Mouse (Mus musculus) embryonic facial prominence, embryonic 15.5 days (tissue): ENCODE results near the gene Mgst1. TPM values are rescaled to one million over a fixed set of nuclear protein-coding genes. Genes with fewer than 3 reads are reported as not detected.

ENCODE experiments used
- ATAC-seq: fragments of 200-750 bp; cut with Nextera tagmentation; 2 replicates; pipeline ENCODE4 v1.8.0; 2017; ENCODE audit warnings: low read depth, moderate TSS enrichment; ENCODE audit not compliant: insufficient number of reproducible peaks, low FRiP score, low TSS enrichment
- H3K27ac ChIP-seq: fragments of 300-500 bp; sonication (generic); replicated peaks from 2 replicates; pipeline ENCODE4 v1.5.1; 2015; ENCODE audit warnings: mild to moderate bottlenecking, inconsistent platforms
- H3K27me3 ChIP-seq: fragments of 300-500 bp; sonication (generic); 2 replicates; pipeline ENCODE4 v1.6.1; 2015; ENCODE audit warnings: inconsistent platforms
- H3K36me3 ChIP-seq: fragments of 300-500 bp; sonication (generic); 2 replicates; pipeline ENCODE4 v1.6.1; 2015; ENCODE audit warnings: mild to moderate bottlenecking, inconsistent platforms
- H3K4me1 ChIP-seq: fragments of 300-500 bp; sonication (generic); 2 replicates; pipeline ENCODE4 v1.6.1; 2015; ENCODE audit warnings: inconsistent platforms
- H3K4me2 ChIP-seq: fragments of 300-500 bp; sonication (generic); replicated peaks from 2 replicates; pipeline ENCODE4 v1.6.1; 2015; ENCODE audit warnings: mild to moderate bottlenecking, inconsistent platforms
- H3K4me3 ChIP-seq: fragments of 300-500 bp; sonication (generic); replicated peaks from 2 replicates; pipeline ENCODE4 v1.5.1; 2015; ENCODE audit warnings: mild to moderate bottlenecking, inconsistent platforms
- H3K9ac ChIP-seq: fragments of 300-500 bp; sonication (generic); 2 replicates; pipeline ENCODE4 v1.6.1; 2015; ENCODE audit warnings: inconsistent platforms
- H3K9me3 ChIP-seq: fragments of 300-500 bp; sonication (generic); replicated peaks from 2 replicates; pipeline ENCODE4 v1.6.1; 2016; ENCODE audit warnings: inconsistent platforms
- WGBS: fragments of 180-500 bp; shearing (Covaris S2); methylation state at CpG from one replicate; pipeline ENCODE4 v1.1.7; 2015; 5-methylcytosine and 5-hydroxymethylcytosine counted together
- polyA plus RNA-seq: library from polyadenylated mRNA; unstranded; fragments of >200 nt; fragmentation: Nextera tagmentation; extraction: Ambion mirVana; gene quantifications from 2 replicates; pipeline ENCODE4 v1.2.1, GENCODE M21; 2015

Mgst1 gene
- 164 and 168 TPM in 2 replicates for polyA plus RNA-seq

DNA sequence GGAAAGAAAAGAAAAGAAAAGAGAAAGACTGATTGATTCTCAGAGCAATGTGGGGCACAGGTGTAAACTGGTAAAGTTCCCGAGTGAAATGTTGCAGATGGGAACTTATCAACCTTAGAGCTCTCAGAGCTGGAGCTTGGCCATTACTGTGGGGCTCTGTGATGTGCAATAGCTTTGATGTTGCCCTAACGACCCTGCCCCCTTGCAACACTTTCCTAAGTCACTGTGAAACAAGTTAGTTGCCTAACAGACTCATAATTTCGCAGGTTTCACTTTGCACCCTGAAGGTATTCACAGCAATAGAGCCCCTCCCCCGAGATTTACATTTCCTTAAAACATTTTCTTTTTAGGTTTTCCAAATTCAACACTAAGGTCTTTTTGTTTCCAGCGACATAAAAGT is at the start of gene Mgst1:
Mgst1 (plus strand) TSS at position 387 of the 400 bp plus-strand sequence.
- ATAC-seq, result no peak
- Histone ChIP-seq H3K4me3 (peak within 1 kb of the TSS; percentile 49), H3K27ac (peak within 1 kb of the TSS; percentile 40), H3K36me3 (no peaks in the 10 kb centered on the region), H3K4me2 (peak within 1 kb of the TSS; percentile 77), H3K27me3 (no peaks in the 10 kb centered on the region), H3K9me3 (no peaks in the 10 kb centered on the region), H3K4me1 (peaks cover 21% of the 10 kb centered on the region; the same call in 1 of the 2 replicates), H3K9ac (peak within 1 kb of the TSS; percentile 23)
- 2% methylated on average over 5 of the region's 5 CpGs for WGBS

DNA sequence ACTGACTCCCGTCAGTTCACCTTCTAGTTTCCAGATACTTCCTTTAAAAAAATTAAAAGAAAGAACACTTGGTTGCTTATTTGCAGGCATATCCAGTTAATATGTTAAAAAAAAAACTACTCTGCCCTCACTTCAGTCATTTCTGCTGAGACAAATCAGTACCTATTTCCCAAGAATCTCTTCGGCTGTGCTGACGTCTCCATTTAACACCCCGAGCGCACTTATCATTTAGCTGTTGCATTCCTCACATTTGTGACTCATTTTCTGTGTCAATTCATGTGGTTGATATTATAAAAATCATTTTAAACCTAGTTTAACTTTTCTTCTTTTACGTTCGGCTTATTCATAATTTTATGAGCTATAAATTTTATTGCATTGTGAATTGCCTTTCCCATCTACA is 47.7 kb upstream of the Mgst1 start:
- no peak overlapping the region for H3K4me2 ChIP-seq
- WGBS, result 79% methylated on average over 7 of the region's 7 CpGs
- H3K36me3 ChIP-seq, result no peaks in the 10 kb centered on the region
- no peaks in the 10 kb centered on the region for H3K4me1 ChIP-seq
- no peak overlapping the region for H3K4me3 ChIP-seq
- H3K9me3 ChIP-seq, result no peaks in the 10 kb centered on the region
- no peak overlapping the region for H3K27ac ChIP-seq
- no peaks in the 10 kb centered on the region for H3K27me3 ChIP-seq
- no peak for ATAC-seq
- no peak overlapping the region for H3K9ac ChIP-seq

DNA sequence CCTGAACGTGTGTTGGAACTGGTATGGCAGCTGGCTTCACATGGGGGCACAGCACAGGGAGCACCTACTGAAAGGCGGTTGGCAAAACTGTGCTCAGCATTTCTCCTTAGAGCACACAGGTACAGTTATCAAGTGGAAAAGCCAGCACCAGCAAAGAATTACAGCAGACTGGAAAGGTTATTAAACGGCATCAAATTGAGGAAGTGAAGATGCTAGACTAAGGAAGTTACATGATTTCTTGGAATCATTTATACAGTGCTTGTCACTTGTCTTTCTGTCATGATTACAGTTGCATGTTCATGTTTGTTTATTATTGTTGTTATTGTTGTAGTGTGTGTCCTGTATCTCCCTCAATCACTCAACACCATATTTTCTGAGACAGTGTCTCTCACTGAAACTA is 45.1 kb upstream of the Mgst1 start:
- no peak overlapping the region for H3K27ac ChIP-seq
- H3K9me3 ChIP-seq, result no peaks in the 10 kb centered on the region
- WGBS, result 84% methylated on average over 3 of the region's 3 CpGs
- H3K4me2 ChIP-seq, result no peak overlapping the region
- no peak overlapping the region for H3K9ac ChIP-seq
- no peaks in the 10 kb centered on the region for H3K4me1 ChIP-seq
- H3K4me3 ChIP-seq, result no peak overlapping the region
- H3K27me3 ChIP-seq, result no peaks in the 10 kb centered on the region
- no peak for ATAC-seq
- no peaks in the 10 kb centered on the region for H3K36me3 ChIP-seq

DNA sequence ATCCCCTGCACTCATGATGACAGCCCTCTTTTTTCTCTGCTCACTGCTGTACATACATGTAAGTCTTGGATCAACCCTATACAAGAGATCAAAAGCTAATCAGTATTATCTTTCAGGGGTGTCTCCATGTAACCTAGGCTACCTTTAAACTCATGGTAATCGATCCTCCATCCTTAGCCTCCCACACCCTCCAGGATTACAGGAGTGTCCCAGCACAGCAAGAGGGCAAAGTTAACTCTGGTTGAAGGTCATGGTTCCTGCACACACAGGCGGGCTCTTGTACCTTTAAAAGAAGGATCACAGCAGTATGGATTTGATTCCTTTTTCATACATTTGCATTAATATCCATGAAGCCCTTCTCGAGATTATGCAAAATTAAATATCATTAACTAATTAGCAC is 40.5 kb upstream of the Mgst1 start:
- H3K9me3 ChIP-seq, result no peaks in the 10 kb centered on the region
- H3K36me3 ChIP-seq, result no peaks in the 10 kb centered on the region
- WGBS, result 67% methylated on average over 3 of the region's 3 CpGs
- no peaks in the 10 kb centered on the region for H3K27me3 ChIP-seq
- H3K4me2 ChIP-seq, result no peak overlapping the region
- H3K4me3 ChIP-seq, result no peak overlapping the region
- H3K9ac ChIP-seq, result no peak overlapping the region
- H3K4me1 ChIP-seq, result no peaks in the 10 kb centered on the region
- no peak overlapping the region for H3K27ac ChIP-seq
- ATAC-seq, result no peak

DNA sequence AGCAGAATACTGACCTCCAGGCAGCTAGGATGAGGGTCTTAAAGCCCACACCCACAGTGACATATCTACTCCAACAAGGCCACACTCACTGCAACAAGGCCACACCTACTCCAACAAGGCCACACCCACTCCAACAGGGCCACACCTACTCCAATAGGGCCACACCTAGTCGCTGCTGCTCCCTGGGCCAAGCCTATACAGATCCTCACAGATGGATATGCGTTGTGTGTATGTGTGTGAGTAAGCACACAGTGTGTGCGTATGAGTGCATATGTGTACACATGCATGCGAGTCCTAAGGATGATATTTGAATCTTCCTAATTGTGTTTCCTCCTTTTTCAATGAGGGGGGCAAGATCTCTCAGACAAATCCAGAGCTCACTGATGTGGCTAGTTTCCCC is 38.3 kb upstream of the Mgst1 start:
- Histone ChIP-seq H3K9ac (no peak overlapping the region), H3K4me3 (no peak overlapping the region), H3K4me2 (no peak overlapping the region), H3K4me1 (no peaks in the 10 kb centered on the region), H3K36me3 (no peaks in the 10 kb centered on the region), H3K27me3 (no peaks in the 10 kb centered on the region), H3K9me3 (no peaks in the 10 kb centered on the region), H3K27ac (no peak overlapping the region)
- no peak for ATAC-seq
- WGBS, result 81% methylated on average over 4 of the region's 4 CpGs

DNA sequence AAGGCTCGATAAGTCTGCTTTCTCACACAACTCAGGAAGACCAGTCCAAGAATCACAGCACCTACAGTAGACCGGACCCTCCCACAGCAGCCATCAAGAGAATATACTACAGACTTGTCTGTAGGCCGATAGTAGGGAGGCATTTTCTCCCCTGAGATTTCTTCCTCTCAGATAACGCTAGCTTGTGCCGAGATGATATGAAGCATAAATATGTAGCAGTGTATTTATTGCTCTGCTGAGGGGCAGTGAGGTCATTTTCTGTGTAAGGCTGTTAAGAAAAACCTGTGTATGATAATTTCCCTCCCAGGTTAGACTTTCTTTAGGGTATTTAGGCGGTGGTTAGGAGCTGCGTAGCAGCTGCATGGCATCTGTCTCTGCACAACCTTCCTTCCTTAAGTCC is 37.2 kb upstream of the Mgst1 start:
- no peak overlapping the region for H3K27ac ChIP-seq
- no peak overlapping the region for H3K4me3 ChIP-seq
- no peaks in the 10 kb centered on the region for H3K9me3 ChIP-seq
- H3K36me3 ChIP-seq, result no peaks in the 10 kb centered on the region
- H3K4me2 ChIP-seq, result no peak overlapping the region
- no peaks in the 10 kb centered on the region for H3K4me1 ChIP-seq
- WGBS, result 73% methylated on average over 7 of the region's 7 CpGs
- no peak overlapping the region for H3K9ac ChIP-seq
- no peaks in the 10 kb centered on the region for H3K27me3 ChIP-seq
- no peak for ATAC-seq

DNA sequence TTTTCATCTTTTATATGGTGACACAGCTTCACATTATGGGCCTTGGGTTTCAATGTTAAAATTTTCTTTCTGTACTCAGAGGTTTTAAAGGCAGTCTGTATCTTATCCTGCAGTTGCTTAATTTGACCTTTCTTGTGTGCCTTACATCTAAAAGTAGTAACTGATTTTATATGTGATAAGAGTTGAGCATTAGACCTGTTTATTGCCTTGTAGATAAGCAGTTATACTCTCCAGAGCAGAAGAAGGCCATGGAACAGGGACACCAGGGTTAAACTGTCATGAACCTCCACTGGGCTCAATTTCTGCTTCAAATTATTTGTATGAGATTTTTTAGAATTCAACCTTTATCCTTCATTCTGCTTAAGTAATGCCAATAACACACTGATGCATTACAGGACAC is 35.6 kb upstream of the Mgst1 start:
- Histone ChIP-seq H3K9ac (no peak overlapping the region), H3K4me3 (no peak overlapping the region), H3K9me3 (no peaks in the 10 kb centered on the region), H3K4me1 (no peaks in the 10 kb centered on the region), H3K27me3 (no peaks in the 10 kb centered on the region), H3K36me3 (no peaks in the 10 kb centered on the region), H3K27ac (no peak overlapping the region), H3K4me2 (no peak overlapping the region)
- ATAC-seq, result no peak

DNA sequence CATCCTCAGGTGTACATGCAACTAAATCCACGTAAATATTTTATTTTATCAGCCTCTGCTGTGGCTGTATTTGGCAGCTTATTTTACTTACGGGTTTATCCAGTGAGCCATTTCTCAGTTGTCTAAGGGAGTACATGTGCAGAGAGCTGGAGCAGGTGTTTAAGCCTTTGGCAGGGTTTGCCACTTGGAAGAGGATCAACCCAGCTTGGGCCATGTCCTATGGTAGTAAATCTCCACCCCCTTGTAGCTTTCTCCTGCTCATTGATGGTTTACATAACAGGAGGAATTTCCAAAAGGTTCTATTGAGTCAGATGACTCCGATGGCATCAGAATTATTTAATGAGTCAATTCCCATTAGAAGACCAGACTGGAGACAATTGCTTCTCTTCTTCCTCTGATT is 22.6 kb upstream of the Mgst1 start:
- no peaks in the 10 kb centered on the region for H3K36me3 ChIP-seq
- H3K9ac ChIP-seq, result no peak overlapping the region
- H3K4me2 ChIP-seq, result no peak overlapping the region
- ATAC-seq, result no peak
- H3K27ac ChIP-seq, result no peak overlapping the region
- H3K27me3 ChIP-seq, result no peaks in the 10 kb centered on the region
- no peaks in the 10 kb centered on the region for H3K4me1 ChIP-seq
- no peak overlapping the region for H3K4me3 ChIP-seq
- WGBS, result 84% methylated on average over 3 of the region's 3 CpGs
- no peaks in the 10 kb centered on the region for H3K9me3 ChIP-seq

DNA sequence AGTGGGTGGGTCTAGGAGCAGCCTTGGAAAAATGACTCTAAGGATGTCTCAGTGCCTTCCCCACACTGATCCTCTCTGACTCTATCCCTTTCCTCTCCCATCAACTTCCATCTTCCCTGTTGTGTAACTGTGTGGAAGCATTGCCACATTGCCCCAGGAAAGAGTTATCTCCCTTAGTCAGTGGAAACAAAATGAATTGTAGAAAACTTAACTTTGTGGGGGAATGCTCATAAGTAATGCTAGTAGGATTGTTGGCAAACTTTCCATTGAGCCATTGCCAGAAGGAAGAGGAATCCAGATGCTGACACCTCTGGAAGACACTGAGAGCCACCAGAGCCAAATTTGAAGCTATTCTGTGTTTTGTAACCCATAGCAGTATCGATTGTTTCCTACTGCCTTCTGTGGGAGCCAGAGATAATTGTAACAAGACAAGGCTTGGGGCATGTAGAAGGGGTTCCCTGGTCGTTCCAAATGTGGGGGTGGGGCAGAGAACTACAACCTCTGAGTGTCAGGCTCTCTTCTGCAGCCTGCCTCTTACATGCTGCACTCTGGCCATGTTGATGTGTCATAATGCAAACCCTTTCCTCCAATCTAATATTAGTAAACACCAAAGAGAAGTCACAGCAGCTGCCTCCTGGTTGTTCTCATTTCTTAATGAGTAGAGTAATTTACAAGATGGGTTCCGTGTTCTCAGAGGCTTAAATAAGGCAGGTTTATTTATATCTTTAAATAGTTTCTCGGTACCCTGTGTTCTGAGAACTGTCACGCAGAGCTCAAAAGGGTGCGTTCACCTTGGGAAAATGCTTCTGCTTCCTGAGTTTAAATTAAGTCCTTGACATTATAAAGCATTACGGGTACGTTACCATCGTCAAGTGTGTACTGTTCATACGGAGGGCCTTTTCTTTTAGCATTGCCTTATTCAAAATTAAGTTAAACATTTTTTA is 11.5 kb upstream of the Mgst1 start:
- no peak for ATAC-seq
- Histone ChIP-seq H3K27ac (no peak overlapping the region), H3K9ac (no peak overlapping the region), H3K27me3 (no peaks in the 10 kb centered on the region), H3K4me2 (no peak overlapping the region), H3K9me3 (no peaks in the 10 kb centered on the region), H3K36me3 (no peaks in the 10 kb centered on the region), H3K4me1 (no peaks in the 10 kb centered on the region), H3K4me3 (no peak overlapping the region)
- WGBS, result 65% methylated on average over 10 of the region's 10 CpGs

DNA sequence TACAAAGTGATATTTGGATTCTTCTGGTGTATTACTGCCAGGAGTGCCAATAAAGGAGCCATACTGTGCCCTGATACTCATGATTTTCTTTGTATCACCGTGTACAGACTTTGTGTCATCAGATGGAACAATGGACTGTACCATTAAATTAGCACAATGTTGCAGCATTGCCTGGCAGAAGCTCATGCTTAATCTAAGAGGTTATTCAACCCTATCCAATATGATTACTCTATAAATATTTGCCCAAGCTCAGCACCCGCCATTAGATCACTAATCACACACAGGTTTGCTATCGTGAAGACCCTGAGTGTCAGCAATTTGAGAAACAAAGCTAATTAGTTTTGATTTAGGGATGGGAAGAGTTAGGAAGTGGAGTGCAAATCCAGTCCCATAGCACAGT is 9.6 kb upstream of the Mgst1 start:
- no peak for ATAC-seq
- Histone ChIP-seq H3K4me1 (no peaks in the 10 kb centered on the region), H3K9me3 (no peaks in the 10 kb centered on the region), H3K36me3 (no peaks in the 10 kb centered on the region), H3K4me2 (no peak overlapping the region), H3K27me3 (no peaks in the 10 kb centered on the region), H3K4me3 (no peak overlapping the region), H3K9ac (no peak overlapping the region), H3K27ac (no peak overlapping the region)
- WGBS, result 69% methylated on average over 3 of the region's 3 CpGs

DNA sequence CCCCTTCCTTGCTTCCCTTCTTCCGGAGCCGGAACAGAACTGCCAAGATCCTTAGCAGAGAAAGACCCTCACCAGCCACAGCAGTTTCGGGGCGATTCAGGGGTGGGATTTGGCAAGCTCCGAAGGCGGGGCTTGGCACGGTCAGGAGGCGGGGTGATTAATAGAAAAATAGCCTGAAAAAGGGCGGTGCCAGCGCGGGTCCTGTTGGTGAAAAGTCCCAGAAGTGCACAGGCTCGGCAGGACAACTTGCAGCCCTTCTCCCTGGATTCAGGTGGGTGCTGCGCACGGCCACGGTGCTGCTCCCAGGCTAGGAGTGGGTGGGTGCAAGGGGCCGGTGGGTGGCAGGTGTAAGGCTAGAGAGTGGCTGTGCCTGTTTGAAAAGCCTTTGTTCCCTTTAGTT is 220 bp downstream of the Mgst1 start:
- Histone ChIP-seq H3K9ac (peak overlapping the region; percentile 23), H3K4me1 (peaks cover 21% of the 10 kb centered on the region; the same call in 1 of the 2 replicates), H3K9me3 (no peaks in the 10 kb centered on the region), H3K4me3 (peak overlapping the region; percentile 49), H3K4me2 (peak overlapping the region; percentile 77), H3K27me3 (no peaks in the 10 kb centered on the region), H3K27ac (peak overlapping the region; percentile 40; the same call in 1 of the 2 replicates), H3K36me3 (no peaks in the 10 kb centered on the region)
- WGBS, result 1% methylated on average over 16 of the region's 16 CpGs
- 0 out of 2 replicates have a peak, but pooled peaks have one; percentile 37 for ATAC-seq
